Mouse (Mus musculus): ENCODE data around the gene Selenov. TPM values are rescaled to one million over a fixed set of nuclear protein-coding genes. Genes with fewer than 3 reads are reported as not detected.
A peak's percentile ranks its signal among the peaks of the same experiment; 100 is the strongest.

The Selenov gene
- total RNA-seq, 2 experiments from 2014 or later, result not detected

- peak; percentile 98 for DNase-seq
- intact Hi-C loops (cut with DNase I), result loop anchor here (5.0 kb wide), 1 partner anchor 35 kb away; the partner anchor contains the start of gene Eid2b
- peak within 1 kb of the TSS; percentile 89 for H3K27ac ChIP-seq
- peak within 1 kb of the TSS; percentile 75 for H3K4me3 ChIP-seq
- no peak for TF ChIP-seq CTCF (IDR thresholded peaks at IDR 0.05)
These were observed 21.0 kb upstream of the Selenov start, which contains the start of gene Timm50 for GRCm38 (mm10) chr7:28311926-28312543. Gene Timm50, minus strand, starts transcription at chr7:28312072.

- H3K27ac ChIP-seq, result peak overlapping the region; percentile 89
- TF ChIP-seq CTCF (IDR thresholded peaks at IDR 0.05), result no peak
- no peak for DNase-seq
- intact Hi-C loops (cut with DNase I), result loop anchor here (5.0 kb wide), 1 partner anchor 34 kb away; the partner anchor contains the start of gene Eid2b
- peak overlapping the region; percentile 75 for H3K4me3 ChIP-seq
These were observed 20.4 kb upstream of the Selenov start for GRCm38 (mm10) chr7:28311151-28311925.

- no peak overlapping the region for H3K27ac ChIP-seq
- intact Hi-C loops (cut with DNase I), result loop anchor here (5.0 kb wide), 1 partner anchor 32 kb away; the partner anchor contains the start of gene Eid2b
- no peak overlapping the region for H3K4me3 ChIP-seq
- no peak for TF ChIP-seq CTCF (IDR thresholded peaks at IDR 0.05)
- DNase-seq, result no peak
These were observed 18.8 kb upstream of the Selenov start for GRCm38 (mm10) chr7:28309737-28310136.

GRCm38 (mm10) chr7:28306216-28306615 is 15.2 kb upstream of the Selenov start:
- H3K4me3 ChIP-seq, result no peak overlapping the region
- H3K27ac ChIP-seq, result no peak overlapping the region
- no peak for TF ChIP-seq CTCF (IDR thresholded peaks at IDR 0.05)
- intact Hi-C loops (cut with DNase I), result no loop called here
- DNase-seq, result no peak

- Histone ChIP-seq H3K27ac (no peak overlapping the region), H3K4me3 (no peak overlapping the region)
- intact Hi-C loops (cut with DNase I), result no loop called here
- no peak for DNase-seq
- no peak for TF ChIP-seq CTCF (IDR thresholded peaks at IDR 0.05)
These were observed 14.7 kb upstream of the Selenov start for GRCm38 (mm10) chr7:28305641-28306040.

- H3K27ac ChIP-seq, result no peak within 1 kb of the TSS
- H3K4me3 ChIP-seq, result peak within 1 kb of the TSS; percentile 50
- DNase-seq, result peak; percentile 72
- intact Hi-C loops (cut with DNase I), result loop anchor here (5.0 kb wide), 3 partner anchors 90 to 155 kb away; partner anchors contain the start of gene Fbl
- TF ChIP-seq CTCF (IDR thresholded peaks at IDR 0.05), result peak; percentile 70
These were observed 10.8 kb upstream of the Selenov start, which contains the start of gene Dll3 for GRCm38 (mm10) chr7:28301616-28302433. Gene Dll3, minus strand, starts transcription at chr7:28302238.

GRCm38 (mm10) chr7:28298837-28299625 is 8.0 kb upstream of the Selenov start:
- Histone ChIP-seq H3K27ac (no peak overlapping the region), H3K4me3 (peak overlapping the region; percentile 21; the same call in 1 of the 2 replicates)
- DNase-seq, result peak; percentile 45
- peak; percentile 63 for TF ChIP-seq CTCF (IDR thresholded peaks at IDR 0.05)
- intact Hi-C loops (cut with DNase I), result no loop called here

GRCm38 (mm10) chr7:28294481-28294880 is 3.5 kb upstream of the Selenov start:
- no peak overlapping the region for H3K27ac ChIP-seq
- no peak for TF ChIP-seq CTCF (IDR thresholded peaks at IDR 0.05)
- peak; percentile 71 for DNase-seq
- peak overlapping the region; percentile 69 for H3K4me3 ChIP-seq
- intact Hi-C loops (cut with DNase I), result no loop called here

- H3K4me3 ChIP-seq, result no peak overlapping the region
- no peak for DNase-seq
- no peak overlapping the region for H3K27ac ChIP-seq
- no peak for TF ChIP-seq CTCF (IDR thresholded peaks at IDR 0.05)
- intact Hi-C loops (cut with DNase I), result no loop called here
These were observed 821 bp downstream of the Selenov start for GRCm38 (mm10) chr7:28290165-28290564.

- intact Hi-C loops (cut with DNase I), result no loop called here
- Histone ChIP-seq H3K4me3 (no peak overlapping the region), H3K27ac (no peak overlapping the region)
- no peak for TF ChIP-seq CTCF (IDR thresholded peaks at IDR 0.05)
- DNase-seq, result no peak
These were observed 10.4 kb downstream of the Selenov start for GRCm38 (mm10) chr7:28280630-28281029.

- intact Hi-C loops (cut with DNase I), result loop anchor here (5.0 kb wide), 2 partner anchors 34 to 69 kb away; partner anchors contain the start of gene Timm50
- no peak for DNase-seq
- Histone ChIP-seq H3K4me3 (peak overlapping the region; percentile 94), H3K27ac (peak overlapping the region; percentile 96)
- TF ChIP-seq CTCF (IDR thresholded peaks at IDR 0.05), result no peak
These were observed 12.7 kb downstream of the Selenov start for GRCm38 (mm10) chr7:28278279-28278652.

Measured in gastrocnemius, adult 2 months (tissue).